Comparison of ENCODE assay signal across 19 mouse cellular contexts in genomic region chr3:139103346-139103745, GRCm38 (mm10). TPM values are rescaled to one million over a fixed set of nuclear protein-coding genes. Genes with fewer than 3 reads are reported as not detected.
A peak's percentile ranks its signal among the peaks of the same experiment; 100 is the strongest.
DNase-seq lines count a peak whose midpoint lies in the region; ATAC-seq lines count a peak whose summit lies in the region.
"Had no signal": no experiment of that assay in that cellular context is flagged by ENCODE, and none has a peak within 500 bp of the region (broad histone marks: within the 10 kb centered on the region; RNA-seq: fewer than 3 reads in every experiment).

No protein-coding gene starts in this region.

- no peak for ATAC-seq in erythroblast, adult 5-6 weeks (replicated peaks; ENCODE audit: low FRiP score, poor library complexity, severe bottlenecking)
- ATAC-seq: forebrain, embryonic 15.5 days; Patski had no signal

- DNase-seq in frontal cortex, adult 2 months (ENCODE audit: extremely low spot score in 1 of 2, low spot score in 1 of 2), result peak; percentile 15 to 46
- no peak for DNase-seq in frontal cortex, postnatal 14 days (ENCODE audit: low spot score in 2 of 2)
- DNase-seq in right cerebral cortex, adult 18-20 months, result peak; percentile 38
- DNase-seq in right cerebral cortex, postnatal 14 days, result no peak
- peak; percentile 20 for DNase-seq in right cerebral cortex, postnatal 25 days
- no peak for DNase-seq in ovary, postnatal 10 days (ENCODE audit: low spot score)
- DNase-seq: adrenal gland, postnatal 10 days; adrenal gland, postnatal 36 days; B cell, adult 2 months; cerebellum, adult 11 months; cerebellum, adult 2 months; cerebellum, adult 9-11 months; cerebellum, postnatal 25 days; gastrocnemius, postnatal 10 days; gastrocnemius, postnatal 36 days; heart, adult 2 months had no signal

RNA-seq across cellular contexts. Expression of gene Rap1gds1, which starts 28.3 kb away (rescaled TPM):
- 205 and 223 TPM in 2 replicates for polyA plus RNA-seq in frontal cortex, adult 2 months (2012; rRNA removed)
- total RNA-seq in erythroblast, adult 5-6 weeks (2015; ENCODE audit: low replicate concordance), result 21.7 and 25.9 TPM in 2 replicates
- 6.0 and 6.8 TPM in 2 replicates for total RNA-seq in erythroblast, adult 5-6 weeks (2017; ENCODE audit: low replicate concordance)

Comparison
In these comparisons a context has a peak if more than half of its experiments do, and no peak if none do; other contexts are left out.
1. DNase-seq: peak in frontal cortex, adult 2 months (2 of 2), right cerebral cortex, adult 18-20 months (single experiment) and right cerebral cortex, postnatal 25 days (single experiment); none in frontal cortex, postnatal 14 days (0 of 2), right cerebral cortex, postnatal 14 days (single experiment) and ovary, postnatal 10 days (single experiment).